Mouse (Mus musculus) heart, adult 2 months (tissue): Measurements from ENCODE around the gene Itsn1.

ENCODE experiments used
- CTCF ChIP-seq: fragments of 200-600 bp; IDR thresholded peaks from 2 replicates; pipeline ENCODE4 v1.8.1; 2022; ENCODE audit warnings: antibody characterized with exemption, mild to moderate bottlenecking, moderate library complexity
- EP300 ChIP-seq: fragments of 200-500 bp; IDR thresholded peaks from 2 replicates; pipeline ENCODE4 v1.6.1; 2011; ENCODE audit warnings: low read depth, low read length, control low read depth; ENCODE audit not compliant: insufficient read depth
- POLR2A ChIP-seq: fragments of 200-500 bp; IDR thresholded peaks from 2 replicates; pipeline ENCODE4 v1.6.1; 2011; ENCODE audit warnings: mild to moderate bottlenecking, low read depth, low read length, control low read depth; ENCODE audit not compliant: insufficient read depth

DNA sequence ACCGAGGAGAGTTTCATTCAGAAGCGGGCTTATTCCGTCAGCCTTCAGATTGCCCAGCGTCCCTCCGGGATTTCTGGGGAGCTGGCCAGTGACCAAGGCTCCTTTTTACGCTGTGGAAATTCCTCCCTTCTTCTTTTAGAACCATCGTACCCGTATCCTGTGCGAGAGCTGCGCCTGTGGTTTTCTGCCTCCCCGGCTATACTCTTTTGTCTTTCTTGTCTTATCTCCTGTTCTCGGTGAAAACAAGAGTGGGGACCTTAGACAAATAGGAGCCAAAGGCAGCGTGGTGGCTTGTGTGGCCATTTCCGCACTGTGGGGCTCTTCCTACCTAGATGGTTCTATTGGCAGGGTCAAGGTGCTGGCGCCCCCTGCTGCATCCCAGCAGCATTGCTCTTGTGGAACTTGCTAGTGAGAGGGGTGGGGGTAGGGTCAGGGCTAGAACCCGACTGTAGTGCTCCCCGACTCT is 188.6 kb downstream of the Itsn1 start:
- TF ChIP-seq EP300, result peak; percentile 77
- peak; percentile 97 for TF ChIP-seq CTCF
- TF ChIP-seq POLR2A, result no peak
